Mouse (Mus musculus) forebrain, embryonic 12.5 days (tissue): Measurements from ENCODE around the gene Taf1c. TPM values are rescaled to one million over a fixed set of nuclear protein-coding genes. Genes with fewer than 3 reads are reported as not detected.

ENCODE experiments used
- polyA plus RNA-seq: library from polyadenylated mRNA; unstranded; fragments of >200 nt; fragmentation: Nextera tagmentation; extraction: Ambion mirVana; gene quantifications from 2 replicates; pipeline ENCODE4 v1.2.1, GENCODE M21; 2016

Taf1c gene
- polyA plus RNA-seq, 1 experiment from 2014 or later, result 14.7 TPM

Other genes with a start within 250 kb of the Taf1c start
- 13.9 and 14.0 TPM in 2 replicates for gene Mlycd, start 210.3 kb downstream of the Taf1c start, polyA plus RNA-seq
- gene Osgin1, start 171.1 kb downstream of the Taf1c start, polyA plus RNA-seq, result 0.13 and 0.65 TPM in 2 replicates
- 14.6 and 15.4 TPM in 2 replicates for gene Necab2, start 158.5 kb downstream of the Taf1c start, polyA plus RNA-seq
- gene Slc38a8, start 103.5 kb downstream of the Taf1c start, polyA plus RNA-seq, result 0.20 TPM in 1 of 2 replicates, not detected in the other
- gene Mbtps1, start 46.5 kb downstream of the Taf1c start, polyA plus RNA-seq, result 89.7 and 92.4 TPM in 2 replicates
- gene Hsdl1, start 30.0 kb downstream of the Taf1c start, polyA plus RNA-seq, result 97.2 and 102 TPM in 2 replicates
- 0.21 and 0.26 TPM in 2 replicates for gene Dnaaf1, start 30.0 kb downstream of the Taf1c start, polyA plus RNA-seq
- 0.09 and 0.13 TPM in 2 replicates for gene Adad2, start 7.5 kb upstream of the Taf1c start, polyA plus RNA-seq
- gene Kcng4, start 30.5 kb upstream of the Taf1c start, polyA plus RNA-seq, result 0.06 and 0.08 TPM in 2 replicates
- gene Wfdc1, start 61.1 kb upstream of the Taf1c start, polyA plus RNA-seq, result 0.47 and 1.0 TPM in 2 replicates
- 0.26 and 0.87 TPM in 2 replicates for gene Atp2c2, start 94.8 kb upstream of the Taf1c start, polyA plus RNA-seq
- 10.9 and 12.7 TPM in 2 replicates for gene Tldc1, start 173.2 kb upstream of the Taf1c start, polyA plus RNA-seq
- 148 and 282 TPM in 2 replicates for gene Cotl1, start 235.3 kb upstream of the Taf1c start, polyA plus RNA-seq